Mouse (Mus musculus) lung, embryonic 16.5 days (tissue): ENCODE data around the gene Plekhm1. TPM values are rescaled to one million over a fixed set of nuclear protein-coding genes. Genes with fewer than 3 reads are reported as not detected.

Experiments
- ATAC-seq: fragments of 200-750 bp; cut with Nextera tagmentation; 2 replicates; pipeline ENCODE4 v1.8.0; 2017; ENCODE audit warnings: low read depth, mild to moderate bottlenecking, moderate library complexity
- H3K27ac ChIP-seq: fragments of 300-500 bp; sonication (generic); 2 replicates; pipeline ENCODE4 v1.5.1; 2014; ENCODE audit warnings: mild to moderate bottlenecking, control low read depth, low read length
- H3K27me3 ChIP-seq: fragments of 300-500 bp; sonication (generic); 2 replicates; pipeline ENCODE4 v1.6.1; 2014; ENCODE audit warnings: low read depth, low read length, mixed read lengths; ENCODE audit not compliant: control insufficient read depth, insufficient read depth
- H3K36me3 ChIP-seq: fragments of 300-500 bp; sonication (generic); 2 replicates; pipeline ENCODE4 v1.6.1; 2014; ENCODE audit warnings: low read length; ENCODE audit not compliant: control insufficient read depth, insufficient read depth
- H3K4me1 ChIP-seq: fragments of 300-500 bp; sonication (generic); replicated peaks from 2 replicates; pipeline ENCODE4 v1.6.1; 2014; ENCODE audit warnings: low read length, mixed read lengths; ENCODE audit not compliant: control insufficient read depth, insufficient read depth
- H3K4me2 ChIP-seq: fragments of 300-500 bp; sonication (generic); 2 replicates; pipeline ENCODE4 v1.6.1; 2014; ENCODE audit warnings: low read depth, low read length, control low read depth
- H3K4me3 ChIP-seq: fragments of 300-500 bp; sonication (generic); 2 replicates; pipeline ENCODE4 v1.5.1; 2014; ENCODE audit warnings: mild to moderate bottlenecking, low read length, control low read depth
- H3K9ac ChIP-seq: fragments of 300-500 bp; sonication (generic); 2 replicates; pipeline ENCODE4 v1.6.1; 2014; ENCODE audit warnings: low read length, control low read depth
- H3K9me3 ChIP-seq: fragments of 300-500 bp; sonication (generic); 2 replicates; pipeline ENCODE4 v1.6.1; 2016; ENCODE audit warnings: low read length; ENCODE audit not compliant: control insufficient read depth
- WGBS: fragments of 180-500 bp; shearing (Covaris S2); extraction: QIAGEN DNeasy Blood & Tissue Kit; methylation state at CpG from one replicate; pipeline ENCODE4 v1.1.7; 2014; 5-methylcytosine and 5-hydroxymethylcytosine counted together
- polyA plus RNA-seq: library from polyadenylated mRNA; unstranded; fragments of >200 nt; fragmentation: Nextera tagmentation; extraction: Ambion mirVana; gene quantifications from 2 replicates; pipeline ENCODE4 v1.2.1, GENCODE M21; 2015

Gene Plekhm1
- polyA plus RNA-seq, 1 experiment from 2014 or later: 10.2 TPM

- Histone ChIP-seq H3K4me1 (peaks cover 9% of the 10 kb centered on the region), H3K36me3 (peaks cover 13% of the 10 kb centered on the region), H3K4me2 (no peak overlapping the region), H3K9ac (no peak overlapping the region), H3K9me3 (peaks cover 8% of the 10 kb centered on the region), H3K27ac (no peak overlapping the region), H3K27me3 (no peaks in the 10 kb centered on the region), H3K4me3 (no peak overlapping the region)
- WGBS: 82% methylated on average over 5 of the region's 5 CpGs
- no peak for ATAC-seq
These were observed 60.2 kb downstream of the Plekhm1 start for GRCm38 (mm10) chr11:103352239-103352814.

DNA sequence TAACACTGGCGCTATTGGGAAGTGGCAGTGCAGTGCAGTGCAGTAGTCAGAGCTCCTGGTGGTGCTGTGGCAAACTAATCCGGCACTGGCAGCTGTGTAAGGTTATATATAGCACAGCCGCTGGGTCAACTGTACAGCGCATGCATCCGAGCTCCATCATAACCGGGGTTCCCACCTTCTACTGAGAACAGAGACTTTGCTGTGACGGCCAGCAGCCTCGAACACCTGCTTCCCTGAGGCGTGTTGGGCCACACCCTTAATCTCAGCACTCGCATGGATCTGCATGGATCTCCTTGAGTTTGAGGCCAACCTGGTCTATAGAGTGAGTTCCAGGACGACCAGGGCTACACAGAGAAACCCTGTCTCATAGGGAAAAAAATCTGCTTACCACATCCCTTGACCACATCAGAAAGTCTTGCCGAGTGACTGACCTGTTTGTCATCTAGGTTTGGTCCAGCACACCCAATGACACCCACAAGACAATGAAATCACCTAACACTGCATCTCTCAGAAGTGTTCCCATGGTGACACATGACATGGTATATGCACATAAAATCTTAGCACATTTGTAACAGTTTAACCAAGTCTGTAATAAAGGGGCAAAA lies 61.7 kb downstream of the Plekhm1 start:
- H3K4me3 ChIP-seq: no peak overlapping the region
- H3K4me1 ChIP-seq: peaks cover 18% of the 10 kb centered on the region
- no peak for ATAC-seq
- 83% methylated on average over 12 of the region's 12 CpGs for WGBS
- no peak overlapping the region for H3K9ac ChIP-seq
- H3K27me3 ChIP-seq: no peaks in the 10 kb centered on the region
- H3K27ac ChIP-seq: no peak overlapping the region
- peaks cover 13% of the 10 kb centered on the region for H3K36me3 ChIP-seq
- peaks cover 8% of the 10 kb centered on the region for H3K9me3 ChIP-seq
- no peak overlapping the region for H3K4me2 ChIP-seq

GRCm38 (mm10) chr11:103349699-103350098 lies 62.8 kb downstream of the Plekhm1 start:
- Histone ChIP-seq H3K4me3 (no peak overlapping the region), H3K9me3 (peaks cover 8% of the 10 kb centered on the region), H3K4me2 (no peak overlapping the region), H3K9ac (no peak overlapping the region), H3K36me3 (peaks cover 13% of the 10 kb centered on the region), H3K27ac (no peak overlapping the region), H3K4me1 (peaks cover 18% of the 10 kb centered on the region), H3K27me3 (no peaks in the 10 kb centered on the region)
- 70% methylated on average over 2 of the region's 2 CpGs for WGBS
- no peak for ATAC-seq

- Histone ChIP-seq H3K27me3 (no peaks in the 10 kb centered on the region), H3K36me3 (peaks cover 4% of the 10 kb centered on the region; the same call in 1 of the 2 replicates), H3K4me3 (no peak overlapping the region), H3K9me3 (no peaks in the 10 kb centered on the region), H3K4me2 (no peak overlapping the region), H3K27ac (peak overlapping the region; percentile 61), H3K9ac (peak overlapping the region; percentile 36), H3K4me1 (peaks cover 18% of the 10 kb centered on the region)
- ATAC-seq: peak; percentile 75
- 33% methylated on average over 5 of the region's 5 CpGs for WGBS
These were observed 65.8 kb downstream of the Plekhm1 start for GRCm38 (mm10) chr11:103346657-103347056.

GRCm38 (mm10) chr11:103346236-103346635 lies 66.3 kb downstream of the Plekhm1 start:
- Histone ChIP-seq H3K9me3 (no peaks in the 10 kb centered on the region), H3K4me1 (peaks cover 18% of the 10 kb centered on the region), H3K4me3 (no peak overlapping the region), H3K36me3 (peaks cover 4% of the 10 kb centered on the region; the same call in 1 of the 2 replicates), H3K4me2 (no peak overlapping the region), H3K27me3 (no peaks in the 10 kb centered on the region), H3K27ac (peak overlapping the region; percentile 61), H3K9ac (peak overlapping the region; percentile 36)
- 50% methylated on average over 7 of the region's 7 CpGs for WGBS
- ATAC-seq: peak; percentile 57; the same call in 1 of the 2 replicates

DNA sequence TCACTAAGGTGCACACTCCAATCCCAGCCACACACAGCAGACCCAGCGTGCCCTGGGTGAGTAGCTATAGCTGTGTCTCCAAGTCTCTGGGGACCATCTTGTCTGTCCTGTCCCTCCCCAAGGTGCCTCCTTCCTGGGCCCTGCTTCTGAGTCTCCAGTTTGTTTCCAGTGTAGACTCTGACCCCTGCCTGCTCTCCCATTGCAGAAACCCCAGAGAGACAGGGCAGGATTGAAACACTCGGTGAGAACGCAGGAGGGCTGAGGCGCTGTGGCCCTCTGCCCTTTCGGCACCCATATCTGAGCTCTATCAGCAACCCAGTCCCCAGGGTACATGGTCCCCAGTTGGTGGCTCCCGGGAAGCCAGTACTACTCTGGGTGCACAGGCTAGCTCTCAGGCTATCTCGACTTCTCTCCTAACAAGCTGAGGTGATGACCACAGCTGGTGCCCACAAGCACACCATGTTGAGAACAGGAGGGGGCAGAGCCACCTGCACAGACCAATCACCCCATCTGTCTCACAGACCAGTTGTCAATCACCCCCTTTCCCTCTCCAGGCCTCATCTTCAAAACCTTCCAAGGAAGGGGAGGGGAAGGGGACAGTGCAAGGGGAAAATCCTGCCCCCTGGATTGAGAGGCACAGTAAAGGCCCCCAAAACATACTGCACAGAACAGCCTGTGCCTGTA lies 66.9 kb downstream of the Plekhm1 start:
- Histone ChIP-seq H3K36me3 (peaks cover 4% of the 10 kb centered on the region; the same call in 1 of the 2 replicates), H3K4me3 (no peak overlapping the region), H3K27me3 (no peaks in the 10 kb centered on the region), H3K9ac (peak overlapping the region; percentile 34), H3K4me2 (no peak overlapping the region), H3K27ac (peak overlapping the region; percentile 61; the same call in 1 of the 2 replicates), H3K9me3 (no peaks in the 10 kb centered on the region), H3K4me1 (peaks cover 18% of the 10 kb centered on the region)
- WGBS: 71% methylated on average over 7 of the region's 7 CpGs
- ATAC-seq: no peak

DNA sequence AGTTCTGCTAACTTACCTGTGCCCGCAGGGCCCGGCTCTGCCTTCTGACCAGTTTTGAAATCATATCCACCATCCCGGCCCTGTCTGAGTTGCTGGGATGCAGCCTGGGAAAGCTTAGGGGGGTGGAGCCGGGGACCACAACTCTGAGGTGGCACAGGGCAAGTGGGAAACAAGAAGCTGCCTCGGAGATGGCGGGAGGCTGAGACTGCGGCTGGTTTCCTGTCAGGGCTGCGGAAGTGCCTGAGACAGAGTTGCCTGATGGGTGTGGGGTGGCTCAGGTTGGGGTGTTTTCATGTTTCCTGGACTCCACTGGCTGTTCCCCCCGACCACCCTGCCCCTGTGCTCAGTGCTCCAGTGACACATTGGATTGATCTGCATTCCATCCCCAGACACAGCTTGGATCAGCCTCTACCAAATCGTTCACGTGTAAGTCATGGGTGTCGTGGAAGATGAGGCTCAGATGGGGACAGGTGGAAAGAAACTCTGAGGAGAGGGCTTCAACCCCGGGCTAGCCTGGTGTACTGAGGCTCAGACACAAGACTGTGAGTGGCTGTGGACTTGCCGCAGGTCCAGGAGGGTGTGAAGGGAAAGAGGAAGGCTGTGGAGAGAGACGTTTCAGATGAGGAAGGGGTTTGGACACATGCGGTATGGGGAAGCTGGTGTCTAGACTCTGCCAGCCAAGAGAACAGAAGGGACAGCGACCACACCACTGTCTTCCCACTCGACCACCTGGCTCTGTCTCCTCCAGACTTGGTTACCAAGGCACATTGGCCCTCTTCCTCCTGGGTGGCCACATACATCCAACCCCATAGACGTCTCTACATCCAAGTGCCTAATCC lies 67.8 kb downstream of the Plekhm1 start:
- peaks cover 22% of the 10 kb centered on the region for H3K4me1 ChIP-seq
- no peaks in the 10 kb centered on the region for H3K27me3 ChIP-seq
- no peak overlapping the region for H3K4me2 ChIP-seq
- H3K36me3 ChIP-seq: peaks cover 1% of the 10 kb centered on the region; the same call in 1 of the 2 replicates
- no peak overlapping the region for H3K4me3 ChIP-seq
- no peaks in the 10 kb centered on the region for H3K9me3 ChIP-seq
- H3K9ac ChIP-seq: no peak overlapping the region
- no peak overlapping the region for H3K27ac ChIP-seq
- ATAC-seq: no peak
- WGBS: 55% methylated on average over 19 of the region's 19 CpGs

DNA sequence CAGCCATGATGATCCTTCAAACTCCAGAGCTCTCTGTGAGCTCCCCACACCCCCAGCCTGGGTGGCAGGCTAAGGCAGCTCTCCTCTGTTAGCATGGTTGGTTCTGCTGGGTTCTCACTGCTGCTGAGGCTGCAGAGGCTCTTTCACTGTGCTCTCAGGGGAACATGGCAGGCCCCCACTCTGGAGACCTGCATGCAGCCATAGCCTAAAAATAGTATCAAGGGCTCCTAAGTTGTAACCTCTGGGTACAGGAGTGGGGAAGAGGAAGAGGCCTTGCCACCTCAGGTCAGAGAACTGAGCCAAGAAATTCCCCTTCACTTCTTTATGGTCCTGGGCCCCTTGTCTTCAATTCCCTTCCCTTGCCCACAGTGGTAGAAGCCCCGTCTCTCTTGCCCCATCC lies 68.6 kb downstream of the Plekhm1 start:
- Histone ChIP-seq H3K9me3 (no peaks in the 10 kb centered on the region), H3K4me3 (no peak overlapping the region), H3K27me3 (no peaks in the 10 kb centered on the region), H3K36me3 (no peaks in the 10 kb centered on the region), H3K9ac (no peak overlapping the region), H3K4me2 (no peak overlapping the region), H3K4me1 (peaks cover 24% of the 10 kb centered on the region), H3K27ac (no peak overlapping the region)
- 90% methylated on average over 1 of the region's 1 CpGs for WGBS
- no peak for ATAC-seq

DNA sequence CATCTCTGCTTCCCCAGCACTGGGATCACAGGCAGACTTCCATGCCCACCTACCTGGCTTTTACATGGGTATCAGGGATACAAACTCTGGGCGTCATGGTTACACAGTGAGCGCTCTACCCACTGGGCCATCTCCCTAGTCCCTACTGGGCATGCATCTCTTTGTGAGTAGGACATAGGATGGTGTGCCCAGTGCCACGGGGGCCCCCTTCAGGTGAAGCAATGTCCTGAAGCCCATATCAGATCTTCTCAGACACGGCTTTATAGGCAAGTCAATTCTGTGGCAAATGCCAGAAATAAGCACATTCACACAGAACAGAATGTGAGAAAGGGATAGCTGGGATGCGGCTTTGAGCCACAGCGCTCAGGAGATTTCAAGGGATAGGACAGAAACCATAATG lies 69.4 kb downstream of the Plekhm1 start:
- no peak overlapping the region for H3K27ac ChIP-seq

More for the DNA sequence above, 69.4 kb downstream of the Plekhm1 start:
- Histone ChIP-seq H3K36me3 (no peaks in the 10 kb centered on the region), H3K9ac (no peak overlapping the region), H3K9me3 (no peaks in the 10 kb centered on the region), H3K4me3 (no peak overlapping the region), H3K4me1 (peaks cover 24% of the 10 kb centered on the region), H3K27me3 (no peaks in the 10 kb centered on the region), H3K4me2 (no peak overlapping the region)
- no peak for ATAC-seq
- 82% methylated on average over 6 of the region's 6 CpGs for WGBS
